Mouse (Mus musculus): ENCODE measurements around the gene Kcne3. TPM values are rescaled to one million over a fixed set of nuclear protein-coding genes. Genes with fewer than 3 reads are reported as not detected.

Kcne3 gene
- total RNA-seq, 2 experiments from 2014 or later: 4.1 TPM; not detected in 1

GRCm38 (mm10) chr7:100230646-100231045 is 54.3 kb downstream of the Kcne3 start:
- no peak for ATAC-seq (replicated peaks; ENCODE audit: low FRiP score, low TSS enrichment, poor library complexity, severe bottlenecking)

- ATAC-seq (replicated peaks; ENCODE audit: low FRiP score, low TSS enrichment, poor library complexity, severe bottlenecking): no peak
Observed at GRCm38 (mm10) chr7:100231661-100232060, 55.4 kb downstream of the Kcne3 start.

GRCm38 (mm10) chr7:100233681-100234080 is 57.4 kb downstream of the Kcne3 start:
- peak; percentile 39 for ATAC-seq (replicated peaks; ENCODE audit: low FRiP score, low TSS enrichment, poor library complexity, severe bottlenecking)

Other genes starting within 250 kb of the Kcne3 start
- 5.3 and 10.4 TPM in 2 replicates for gene Rnf169, start 196.1 kb upstream of the Kcne3 start, total RNA-seq (2014; fragmentation: Nextera tagmentation)
- 7.8 and 14.8 TPM in 2 replicates for gene Rnf169, start 196.1 kb upstream of the Kcne3 start, total RNA-seq (2017)
- not detected in 2 replicates for gene Chrdl2, start 170.3 kb upstream of the Kcne3 start, total RNA-seq (2014; fragmentation: Nextera tagmentation)
- gene Chrdl2, start 170.3 kb upstream of the Kcne3 start, total RNA-seq (2017): not detected in 2 replicates
- gene Pold3, start 54.9 kb upstream of the Kcne3 start, total RNA-seq (2014; fragmentation: Nextera tagmentation): 91.8 and 98.7 TPM in 2 replicates
- 97.0 and 121 TPM in 2 replicates for gene Pold3, start 54.9 kb upstream of the Kcne3 start, total RNA-seq (2017)
- 5.2 and 13.0 TPM in 2 replicates for gene Lipt2, start 17.2 kb upstream of the Kcne3 start, total RNA-seq (2014; fragmentation: Nextera tagmentation)
- gene Lipt2, start 17.2 kb upstream of the Kcne3 start, total RNA-seq (2017): 8.5 and 16.9 TPM in 2 replicates
- 11.6 and 21.7 TPM in 2 replicates for gene Pgm2l1, start 50.9 kb downstream of the Kcne3 start, total RNA-seq (2014; fragmentation: Nextera tagmentation)
- 13.7 and 18.0 TPM in 2 replicates for gene Pgm2l1, start 50.9 kb downstream of the Kcne3 start, total RNA-seq (2017)
- not detected in 2 replicates for gene P4ha3, start 109.0 kb downstream of the Kcne3 start, total RNA-seq (2014; fragmentation: Nextera tagmentation)
- 0.38 TPM in 1 of 2 replicates, not detected in the other for gene P4ha3, start 109.0 kb downstream of the Kcne3 start, total RNA-seq (2017)
- 57.6 and 71.1 TPM in 2 replicates for gene C2cd3, start 195.7 kb downstream of the Kcne3 start, total RNA-seq (2014; fragmentation: Nextera tagmentation)
- gene C2cd3, start 195.7 kb downstream of the Kcne3 start, total RNA-seq (2017): 19.1 and 32.6 TPM in 2 replicates
- 24.8 and 31.4 TPM in 2 replicates for gene Ppme1, start 195.8 kb downstream of the Kcne3 start, total RNA-seq (2014; fragmentation: Nextera tagmentation)
- 25.7 and 35.3 TPM in 2 replicates for gene Ppme1, start 195.8 kb downstream of the Kcne3 start, total RNA-seq (2017)